ENCODE assay signal across 7 mouse cellular contexts in genomic region chr17:28340578-28340977, GRCm38 (mm10). TPM values are rescaled to one million over a fixed set of nuclear protein-coding genes. Genes with fewer than 3 reads are reported as not detected.
DNase-seq lines count a peak whose midpoint lies in the region; ATAC-seq and TF ChIP-seq lines count a peak whose summit lies in the region.

No protein-coding gene starts in this region.

- in situ Hi-C loops in ES-E14 (cut with MboI; ENCODE audit: low sequenced_read_pairs in 2 of 2, unreplicated experiment in 2 of 2), result no loop called here

- no peak for DNase-seq in ES-E14 (ENCODE audit: low read depth, low spot score)
- no peak for DNase-seq in embryonic facial prominence, embryonic 10.5 days (ENCODE audit: low spot score)
- no peak for DNase-seq in hindbrain, embryonic 14.5 days (ENCODE audit: low spot score)
- no peak for DNase-seq in c-Kit-positive CD71-positive TER-119-positive erythroid progenitor cells, embryonic 14.5 days (ENCODE audit: low spot score)
- DNase-seq in kidney, adult 9 months, result no peak

- H3K9ac ChIP-seq in ES-E14 (ENCODE audit: insufficient read depth, low read depth, low read length, poor library complexity, severe bottlenecking), result 0 out of 2 replicates have a peak overlapping the region, but pooled peaks have one; percentile 37
- peak overlapping the region; percentile 49; the same call in 1 of the 2 replicates for H3K9ac ChIP-seq in hindbrain, embryonic 14.5 days

- H3K9me3 ChIP-seq in ES-E14 (ENCODE audit: control insufficient read depth, insufficient read depth, low read depth, low read length), result no peaks in the 10 kb centered on the region
- no peaks in the 10 kb centered on the region for H3K9me3 ChIP-seq in embryonic facial prominence, embryonic 10.5 days
- H3K9me3 ChIP-seq in hindbrain, embryonic 14.5 days (ENCODE audit: control insufficient read depth, low read length), result no peaks in the 10 kb centered on the region

- no peaks in the 10 kb centered on the region; the same call in 1 of the 2 replicates for H3K36me3 ChIP-seq in ES-E14 (ENCODE audit: control insufficient read depth, insufficient read depth, low read length, poor library complexity, severe bottlenecking)
- H3K36me3 ChIP-seq in embryonic facial prominence, embryonic 10.5 days (replicated peaks), result peaks cover 57% of the 10 kb centered on the region
- no peaks in the 10 kb centered on the region for H3K36me3 ChIP-seq in hindbrain, embryonic 14.5 days (replicated peaks; ENCODE audit: control insufficient read depth, insufficient read depth)

- peaks cover 3 to 34% of the 10 kb centered on the region in 2 experiments; a peak in 2 of 4 replicates for H3K4me1 ChIP-seq in ES-E14 (ENCODE audit: control insufficient read depth in 2 of 2, insufficient read depth in 2 of 2, low read length in 2 of 2, poor library complexity in 1 of 2)
- peaks cover 54% of the 10 kb centered on the region for H3K4me1 ChIP-seq in embryonic facial prominence, embryonic 10.5 days
- H3K4me1 ChIP-seq in hindbrain, embryonic 14.5 days (replicated peaks; ENCODE audit: control insufficient read depth, insufficient read depth, low read length), result peaks cover 10% of the 10 kb centered on the region

- H3K4me2 ChIP-seq in hindbrain, embryonic 14.5 days (replicated peaks), result peak overlapping the region; percentile 52

- 0 out of 2 replicates have a peak, but pooled peaks have one; percentile 1 for ATAC-seq in hindbrain, embryonic 14.5 days (ENCODE audit: low FRiP score)
- ATAC-seq in megakaryocyte progenitor cell, adult 5-6 weeks (replicated peaks; ENCODE audit: poor library complexity), result peak; percentile 8; the same call in 1 of the 2 replicates
- ATAC-seq in cerebellum, adult (ENCODE audit: insufficient number of reproducible peaks, low FRiP score, low TSS enrichment), result no peak

- H3K27me3 ChIP-seq in embryonic facial prominence, embryonic 10.5 days (replicated peaks; ENCODE audit: low read depth, poor library complexity, severe bottlenecking), result peaks cover 18% of the 10 kb centered on the region
- H3K27me3 ChIP-seq in hindbrain, embryonic 14.5 days (ENCODE audit: control insufficient read depth, insufficient read depth, low read length), result 0 out of 2 replicates have a peak, but pooled peaks cover 5% of the 10 kb centered on the region

- WGBS in embryonic facial prominence, embryonic 10.5 days, result 77% methylated on average over 7 of the region's 7 CpGs
- 79% methylated on average over 7 of the region's 7 CpGs for WGBS in hindbrain, embryonic 14.5 days

- H3K27ac ChIP-seq in ES-E14 (ENCODE audit: insufficient read depth, low read depth, low read length, poor library complexity, severe bottlenecking), result peak overlapping the region; percentile 30; the same call in 1 of the 2 replicates
- peak overlapping the region; percentile 26 for H3K27ac ChIP-seq in embryonic facial prominence, embryonic 10.5 days (replicated peaks)
- no peak overlapping the region for H3K27ac ChIP-seq in hindbrain, embryonic 14.5 days

- peak overlapping the region in 1 of 2 experiments; percentile 44; a peak in 1 of 4 replicates for H3K4me3 ChIP-seq in ES-E14 (ENCODE audit: insufficient read depth in 1 of 2, low read depth in 1 of 2, low read length in 2 of 2, poor library complexity in 1 of 2, severe bottlenecking in 1 of 2)
- peak overlapping the region; percentile 45 for H3K4me3 ChIP-seq in embryonic facial prominence, embryonic 10.5 days
- no peak overlapping the region for H3K4me3 ChIP-seq in hindbrain, embryonic 14.5 days (replicated peaks; ENCODE audit: low read length)

TF ChIP-seq in ES-E14, 5 proteins besides CTCF, POLR2A, EP300 and RAD21:
- no peak for TF ChIP-seq HCFC1 (IDR thresholded peaks at IDR 0.05; ENCODE audit: borderline replicate concordance, insufficient read depth, low read length)
- TF ChIP-seq MAFK (IDR thresholded peaks at IDR 0.05; ENCODE audit: insufficient read depth, low read depth, low read length), result no peak
- TF ChIP-seq ZC3H11A (IDR thresholded peaks at IDR 0.05; ENCODE audit: borderline replicate concordance, low read depth, low read length), result no peak

RNA-seq across cellular contexts. Expression of gene Tead3, which starts 10.0 kb away (rescaled TPM):
- 8.0 and 9.0 TPM in 2 replicates for total RNA-seq in ES-E14 (2012; rRNA removed)
- 8.4 and 9.2 TPM in 2 replicates for polyA plus RNA-seq in embryonic facial prominence, embryonic 10.5 days (2016; fragmentation: Nextera tagmentation; extraction: Ambion mirVana)
- polyA plus RNA-seq in hindbrain, embryonic 14.5 days (2014; fragmentation: Nextera tagmentation; extraction: Ambion mirVana), result 1.3 and 1.4 TPM in 2 replicates
- total RNA-seq in megakaryocyte progenitor cell, adult 5-6 weeks (2015), result 0.15 and 1.9 TPM in 2 replicates
- total RNA-seq in megakaryocyte progenitor cell, adult 5-6 weeks (2017), result 0.04 TPM in 1 of 2 replicates, not detected in the other

RNA-seq across cellular contexts. Expression of gene Rpl10a, which starts 12.3 kb away (rescaled TPM):
- 2,234 and 2,688 TPM in 2 replicates for total RNA-seq in ES-E14 (2012; rRNA removed)
- polyA plus RNA-seq in embryonic facial prominence, embryonic 10.5 days (2016; fragmentation: Nextera tagmentation; extraction: Ambion mirVana), result 539 and 546 TPM in 2 replicates
- 370 and 441 TPM in 2 replicates for polyA plus RNA-seq in hindbrain, embryonic 14.5 days (2014; fragmentation: Nextera tagmentation; extraction: Ambion mirVana)
- 3,042 and 3,166 TPM in 2 replicates for total RNA-seq in megakaryocyte progenitor cell, adult 5-6 weeks (2015)
- 795 and 921 TPM in 2 replicates for total RNA-seq in megakaryocyte progenitor cell, adult 5-6 weeks (2017)

RNA-seq across cellular contexts. Expression of gene Tulp1, which starts 24.4 kb away (rescaled TPM):
- 3.7 and 4.1 TPM in 2 replicates for total RNA-seq in ES-E14 (2012; rRNA removed)
- 3.4 and 4.9 TPM in 2 replicates for polyA plus RNA-seq in embryonic facial prominence, embryonic 10.5 days (2016; fragmentation: Nextera tagmentation; extraction: Ambion mirVana)
- 1.2 and 1.7 TPM in 2 replicates for polyA plus RNA-seq in hindbrain, embryonic 14.5 days (2014; fragmentation: Nextera tagmentation; extraction: Ambion mirVana)
- total RNA-seq in megakaryocyte progenitor cell, adult 5-6 weeks (2015), result not detected in 2 replicates
- total RNA-seq in megakaryocyte progenitor cell, adult 5-6 weeks (2017), result not detected in 2 replicates

RNA-seq across cellular contexts. Expression of gene Fance, which starts 27.3 kb away (rescaled TPM):
- total RNA-seq in ES-E14 (2012; rRNA removed), result 25.9 and 39.8 TPM in 2 replicates
- polyA plus RNA-seq in embryonic facial prominence, embryonic 10.5 days (2016; fragmentation: Nextera tagmentation; extraction: Ambion mirVana), result 28.4 and 30.9 TPM in 2 replicates
- polyA plus RNA-seq in hindbrain, embryonic 14.5 days (2014; fragmentation: Nextera tagmentation; extraction: Ambion mirVana), result 22.0 and 22.6 TPM in 2 replicates
- total RNA-seq in megakaryocyte progenitor cell, adult 5-6 weeks (2015), result 28.7 and 34.8 TPM in 2 replicates
- total RNA-seq in megakaryocyte progenitor cell, adult 5-6 weeks (2017), result 11.0 and 14.8 TPM in 2 replicates
